Mouse (Mus musculus) liver, postnatal 0 days (tissue): ENCODE data around the gene Tsnaxip1.

Experiments used
- CTCF ChIP-seq: sonication (generic); IDR thresholded peaks from 2 replicates; pipeline ENCODE4 v1.5.1; 2016; ENCODE audit warnings: antibody characterized with exemption, low read depth
- EP300 ChIP-seq: IDR thresholded peaks from 2 replicates; pipeline ENCODE4 v1.6.1; 2016; ENCODE audit warnings: antibody characterized with exemption, low read depth, mild to moderate bottlenecking

DNA sequence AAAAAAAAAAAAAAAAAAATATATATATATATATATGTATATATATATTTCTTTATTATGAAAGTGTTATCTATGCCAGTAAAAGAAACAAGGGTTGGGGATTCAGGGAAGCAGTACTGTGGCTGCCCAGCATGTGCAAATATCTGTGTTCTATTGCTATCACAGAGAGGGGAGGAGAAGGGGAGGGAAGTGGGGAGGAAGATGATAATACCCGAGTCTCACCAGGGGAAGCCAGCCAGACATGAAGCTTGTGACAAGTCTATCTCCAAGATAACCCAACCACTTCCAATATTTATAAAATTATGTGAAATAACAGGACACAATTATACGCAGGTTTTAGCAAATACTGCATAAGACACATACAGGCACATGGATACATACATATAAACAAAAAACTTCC is 49.7 kb upstream of the Tsnaxip1 start:
- TF ChIP-seq EP300, result no peak
- TF ChIP-seq CTCF, result no peak
